Mouse (Mus musculus) T-helper 2 cell (primary cell): Measurements from ENCODE around the gene Zfyve27.

Experiments
- in situ Hi-C: fragments of 300-600 bp; cut with MboI, MseI; formaldehyde crosslinking; loops from one replicate; pipeline ENCODE4 v1.15.1; 2025; ENCODE audit warnings: high pct_unique_total_duplicates

The Zfyve27 gene

DNA sequence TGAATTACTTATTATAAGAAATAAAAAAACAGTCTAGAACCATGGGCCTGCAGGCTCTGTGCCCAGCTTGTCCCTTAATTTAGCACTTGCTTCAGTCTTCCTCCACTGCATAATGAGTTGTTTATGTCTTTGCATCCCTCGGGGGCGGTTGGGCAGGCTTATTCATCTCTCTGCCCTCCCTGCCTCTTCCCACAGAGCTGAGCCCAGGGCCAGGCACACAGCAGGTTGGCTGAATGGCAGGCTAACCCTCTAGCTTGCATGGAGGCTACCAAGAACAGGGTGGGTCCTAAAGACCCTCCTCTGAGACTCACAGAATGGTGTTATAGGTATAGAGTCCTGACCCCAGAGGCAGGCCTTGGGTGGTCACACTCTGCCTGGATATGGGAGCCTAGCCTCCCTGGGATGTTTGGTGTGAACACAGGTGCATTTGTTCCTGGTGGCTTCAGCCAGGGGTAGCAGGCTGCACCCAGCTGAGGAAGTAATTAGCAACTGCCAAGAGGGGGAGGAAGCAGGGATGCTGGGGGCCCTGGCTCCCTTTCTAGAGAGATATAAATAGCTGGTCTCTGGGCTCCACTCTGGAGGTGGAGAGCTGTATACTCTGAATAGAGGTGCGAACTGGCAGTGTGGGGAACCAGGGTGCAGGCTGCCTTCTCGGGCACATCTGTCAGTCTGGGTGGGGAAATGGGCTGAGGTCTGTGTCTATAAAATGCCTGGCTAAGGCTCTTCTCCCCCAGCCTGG is 74.0 kb downstream of the Zfyve27 start:
- in situ Hi-C loops, result loop anchor here (25.0 kb wide), 1 partner anchor 1050 kb away; no protein-coding TSS in a partner anchor

DNA sequence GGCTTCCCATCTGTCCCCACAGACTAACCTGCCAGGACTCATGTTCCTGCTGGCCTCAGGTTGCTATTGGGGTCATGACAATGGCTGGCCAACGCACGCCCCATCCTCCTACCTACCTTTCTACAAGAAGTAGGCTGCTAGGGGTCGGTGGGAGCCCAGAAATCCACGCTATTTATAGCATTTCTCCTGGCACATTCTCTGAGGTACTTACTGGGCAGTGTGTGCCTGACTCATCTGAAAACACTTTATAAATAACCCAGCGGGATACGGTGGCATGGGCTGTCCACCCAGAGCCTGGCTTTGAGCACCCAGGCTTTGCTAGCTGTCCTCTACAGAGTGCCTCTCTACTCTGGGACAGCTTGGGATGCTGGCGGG is 74.6 kb downstream of the Zfyve27 start:
- in situ Hi-C loops, result loop anchor here (25.0 kb wide), 1 partner anchor 1051 kb away; no protein-coding TSS in a partner anchor

GRCm38 (mm10) chr19:42240881-42241280 is 77.1 kb downstream of the Zfyve27 start:
- in situ Hi-C loops, result loop anchor here (10.0 to 25.0 kb wide), 2 partner anchors 496 to 1054 kb away; partner anchors contain the start of gene Slit1

DNA sequence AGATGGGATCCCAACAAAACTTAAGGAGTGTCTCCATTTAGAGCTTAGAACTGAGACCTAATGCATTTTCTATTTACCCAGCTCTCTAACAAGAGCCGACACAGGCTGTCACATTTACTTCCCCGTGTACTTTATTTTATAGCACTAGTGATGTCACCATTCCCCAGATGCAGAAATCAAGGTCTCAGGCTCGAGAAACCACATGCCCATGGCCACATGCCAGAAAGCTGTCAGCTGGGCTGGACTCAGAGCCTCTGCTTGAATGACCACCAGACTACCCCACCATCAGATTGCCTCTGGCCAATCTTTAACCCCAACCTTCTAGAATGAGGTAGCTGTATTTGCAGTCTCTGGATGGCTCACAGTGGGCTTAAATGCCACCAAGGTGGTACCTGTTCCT is 79.7 kb downstream of the Zfyve27 start:
- in situ Hi-C loops, result loop anchor here (10.0 to 25.0 kb wide), 2 partner anchors 499 to 1056 kb away; partner anchors contain the start of gene Slit1
